11 mouse cellular contexts compared by ENCODE assay signal in genomic region chr11:94128506-94128905, GRCm38 (mm10).
A peak's percentile ranks its signal among the peaks of the same experiment; 100 is the strongest.
DNase-seq lines count a peak whose midpoint lies in the region; ATAC-seq lines count a peak whose summit lies in the region.
"Had no signal": no experiment of that assay in that cellular context is flagged by ENCODE, and none has a peak within 500 bp of the region (broad histone marks: within the 10 kb centered on the region; RNA-seq: fewer than 3 reads in every experiment).

No protein-coding gene starts in this region.

- no peak overlapping the region for H3K9ac ChIP-seq in hindbrain, embryonic 13.5 days
- H3K9ac ChIP-seq in hindbrain, embryonic 12.5 days: no peak overlapping the region
- no peak overlapping the region for H3K9ac ChIP-seq in midbrain, embryonic 14.5 days (replicated peaks; ENCODE audit: low read length)
- H3K9ac ChIP-seq in midbrain, embryonic 13.5 days (replicated peaks): no peak overlapping the region
- H3K9ac ChIP-seq in liver, embryonic 11.5 days (ENCODE audit: low read depth, low read length): no peak overlapping the region
- H3K9ac ChIP-seq: embryonic facial prominence, embryonic 15.5 days; limb, embryonic 12.5 days; neural tube, embryonic 12.5 days had no signal

- peak overlapping the region; percentile 20 for H3K27ac ChIP-seq in hindbrain, embryonic 13.5 days
- no peak overlapping the region for H3K27ac ChIP-seq in hindbrain, embryonic 12.5 days
- 0 out of 2 replicates have a peak overlapping the region, but pooled peaks have one; percentile 13 for H3K27ac ChIP-seq in midbrain, embryonic 14.5 days (replicated peaks; ENCODE audit: low read depth, low read length)
- no peak overlapping the region for H3K27ac ChIP-seq in midbrain, embryonic 13.5 days
- no peak overlapping the region for H3K27ac ChIP-seq in liver, embryonic 11.5 days (ENCODE audit: low read depth, low read length)
- H3K27ac ChIP-seq: embryonic facial prominence, embryonic 15.5 days; limb, embryonic 12.5 days; neural tube, embryonic 12.5 days had no signal

- H3K4me2 ChIP-seq in hindbrain, embryonic 13.5 days: no peak overlapping the region
- no peak overlapping the region for H3K4me2 ChIP-seq in hindbrain, embryonic 12.5 days (replicated peaks)
- H3K4me2 ChIP-seq in midbrain, embryonic 14.5 days (ENCODE audit: low read length): no peak overlapping the region
- no peak overlapping the region for H3K4me2 ChIP-seq in midbrain, embryonic 13.5 days (replicated peaks)
- H3K4me2 ChIP-seq in liver, embryonic 11.5 days: no peak overlapping the region
- H3K4me2 ChIP-seq: embryonic facial prominence, embryonic 15.5 days; limb, embryonic 12.5 days; neural tube, embryonic 12.5 days had no signal

- H3K4me1 ChIP-seq in hindbrain, embryonic 13.5 days (replicated peaks): peaks cover 17% of the 10 kb centered on the region
- peaks cover 12% of the 10 kb centered on the region for H3K4me1 ChIP-seq in hindbrain, embryonic 12.5 days
- H3K4me1 ChIP-seq in midbrain, embryonic 14.5 days (ENCODE audit: control insufficient read depth, insufficient read depth, low read length): no peaks in the 10 kb centered on the region
- H3K4me1 ChIP-seq in midbrain, embryonic 13.5 days (replicated peaks): peaks cover 16% of the 10 kb centered on the region; the same call in 1 of the 2 replicates
- no peaks in the 10 kb centered on the region for H3K4me1 ChIP-seq in liver, embryonic 11.5 days (replicated peaks; ENCODE audit: control insufficient read depth, insufficient read depth, low read length)

- peak; percentile 60 for DNase-seq in cerebellum, adult 11 months
- DNase-seq in cerebellum, adult 8-10 months: no peak
- no peak for DNase-seq in midbrain, embryonic 14.5 days
- DNase-seq in cerebellum, postnatal 36 days: peak; percentile 62 to 64
- no peak for DNase-seq in liver, embryonic 11.5 days (ENCODE audit: low spot score)

- ATAC-seq in hindbrain, embryonic 13.5 days (ENCODE audit: low FRiP score): no peak
- ATAC-seq in hindbrain, embryonic 12.5 days (ENCODE audit: low FRiP score): no peak
- no peak for ATAC-seq in midbrain, embryonic 14.5 days (ENCODE audit: low FRiP score, low TSS enrichment)
- ATAC-seq in midbrain, embryonic 13.5 days: no peak
- no peak for ATAC-seq in liver, embryonic 11.5 days (replicated peaks; ENCODE audit: low FRiP score)

- 89% methylated on average over 8 of the region's 8 CpGs for WGBS in hindbrain, embryonic 13.5 days
- WGBS in hindbrain, embryonic 12.5 days: 86% methylated on average over 8 of the region's 8 CpGs
- 89% methylated on average over 8 of the region's 8 CpGs for WGBS in midbrain, embryonic 14.5 days
- WGBS in midbrain, embryonic 13.5 days: 84% methylated on average over 8 of the region's 8 CpGs
- 88% methylated on average over 8 of the region's 8 CpGs for WGBS in liver, embryonic 11.5 days

- no peaks in the 10 kb centered on the region for H3K9me3 ChIP-seq in hindbrain, embryonic 13.5 days
- H3K9me3 ChIP-seq in hindbrain, embryonic 12.5 days (replicated peaks): no peaks in the 10 kb centered on the region
- no peaks in the 10 kb centered on the region for H3K9me3 ChIP-seq in midbrain, embryonic 14.5 days (ENCODE audit: control insufficient read depth, low read length)
- no peaks in the 10 kb centered on the region for H3K9me3 ChIP-seq in midbrain, embryonic 13.5 days
- no peaks in the 10 kb centered on the region for H3K9me3 ChIP-seq in liver, embryonic 11.5 days (ENCODE audit: control insufficient read depth, low read length)
- H3K9me3 ChIP-seq: embryonic facial prominence, embryonic 15.5 days; limb, embryonic 12.5 days; neural tube, embryonic 12.5 days had no signal

- H3K27me3 ChIP-seq in hindbrain, embryonic 13.5 days: no peaks in the 10 kb centered on the region
- no peaks in the 10 kb centered on the region for H3K27me3 ChIP-seq in hindbrain, embryonic 12.5 days
- H3K27me3 ChIP-seq in midbrain, embryonic 14.5 days (ENCODE audit: control insufficient read depth, insufficient read depth, low read length): no peaks in the 10 kb centered on the region
- no peaks in the 10 kb centered on the region for H3K27me3 ChIP-seq in midbrain, embryonic 13.5 days
- no peaks in the 10 kb centered on the region for H3K27me3 ChIP-seq in liver, embryonic 11.5 days (replicated peaks; ENCODE audit: control insufficient read depth, insufficient read depth, low read length)
- H3K27me3 ChIP-seq: embryonic facial prominence, embryonic 15.5 days; limb, embryonic 12.5 days; neural tube, embryonic 12.5 days had no signal

- H3K4me3 ChIP-seq in hindbrain, embryonic 13.5 days: no peak overlapping the region
- no peak overlapping the region for H3K4me3 ChIP-seq in hindbrain, embryonic 12.5 days
- H3K4me3 ChIP-seq in midbrain, embryonic 14.5 days (replicated peaks; ENCODE audit: low read depth, low read length): no peak overlapping the region
- H3K4me3 ChIP-seq in midbrain, embryonic 13.5 days (replicated peaks): no peak overlapping the region
- H3K4me3 ChIP-seq in liver, embryonic 11.5 days (ENCODE audit: low read depth, low read length): no peak overlapping the region
- H3K4me3 ChIP-seq: embryonic facial prominence, embryonic 15.5 days; limb, embryonic 12.5 days; neural tube, embryonic 12.5 days had no signal

- H3K36me3 ChIP-seq in hindbrain, embryonic 13.5 days: peaks cover 30% of the 10 kb centered on the region
- peaks cover 20% of the 10 kb centered on the region for H3K36me3 ChIP-seq in hindbrain, embryonic 12.5 days
- H3K36me3 ChIP-seq in midbrain, embryonic 14.5 days (ENCODE audit: control insufficient read depth, insufficient read depth, low read length): peaks cover 26% of the 10 kb centered on the region
- H3K36me3 ChIP-seq in midbrain, embryonic 13.5 days: peaks cover 27% of the 10 kb centered on the region
- no peaks in the 10 kb centered on the region; the same call in 1 of the 2 replicates for H3K36me3 ChIP-seq in liver, embryonic 11.5 days (ENCODE audit: control insufficient read depth, insufficient read depth, low read length)

Comparison
In these comparisons a context has a peak if more than half of its experiments do, and no peak if none do; other contexts are left out.
1. DNase-seq: peak in cerebellum, adult 11 months (single experiment) and cerebellum, postnatal 36 days (2 of 2); none in cerebellum, adult 8-10 months (single experiment), midbrain, embryonic 14.5 days (single experiment) and liver, embryonic 11.5 days (single experiment).
2. H3K27ac ChIP-seq: peak in hindbrain, embryonic 13.5 days (single experiment) and midbrain, embryonic 14.5 days (single experiment); none in hindbrain, embryonic 12.5 days (single experiment), midbrain, embryonic 13.5 days (single experiment) and liver, embryonic 11.5 days (single experiment).